Mouse (Mus musculus): Measurements from ENCODE around the gene Btbd9.

GRCm38 (mm10) chr17:30253028-30253427 lies 323.3 kb downstream of the Btbd9 start:
- TF ChIP-seq CTCF (IDR thresholded peaks at IDR 0.05; ENCODE audit: extremely low read depth, insufficient read length, insufficient replicate concordance, low read depth, low read length) (no peak), POLR2A (IDR thresholded peaks at IDR 0.05; ENCODE audit: low read depth, low read length) (no peak)

All from small intestine, adult 2 months (tissue).